Mouse (Mus musculus) cortical plate, adult 2 months (tissue): ENCODE results near the gene Flvcr2.

Experiments used
- CTCF ChIP-seq: fragments of 200-500 bp; IDR thresholded peaks from 2 replicates; pipeline ENCODE4 v1.5.1; 2011; ENCODE audit warnings: mild to moderate bottlenecking, control low read depth, low read length; ENCODE audit not compliant: insufficient read depth; ENCODE audit errors: extremely low read depth
- POLR2A ChIP-seq: fragments of 200-500 bp; IDR thresholded peaks from 2 replicates; pipeline ENCODE4 v1.6.1; 2011; ENCODE audit warnings: mild to moderate bottlenecking, low read length, control low read depth; ENCODE audit not compliant: insufficient read depth; ENCODE audit errors: extremely low read depth

DNA sequence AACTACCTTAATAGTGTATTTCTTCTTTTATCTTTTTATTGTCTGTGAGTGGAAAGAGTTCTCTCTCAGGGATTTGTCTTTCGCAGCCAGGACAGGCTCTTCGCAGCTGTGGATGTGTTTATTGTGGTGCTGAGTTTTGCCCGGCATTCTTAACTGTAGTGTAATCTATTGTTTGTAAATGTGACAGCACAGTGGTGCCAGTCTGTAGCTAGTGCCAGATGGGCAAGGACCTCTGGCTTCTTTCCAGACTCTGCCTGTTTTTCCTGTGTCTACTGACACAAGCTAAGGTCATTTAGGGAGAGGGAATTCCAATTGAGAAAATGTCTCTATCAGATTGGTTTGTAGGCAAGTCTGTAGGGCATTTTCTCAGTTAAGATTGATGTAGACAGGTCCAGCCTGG, 84.4 kb downstream of the Flvcr2 start:
- no peak for TF ChIP-seq CTCF
- TF ChIP-seq POLR2A, result no peak
